Mouse (Mus musculus): ENCODE measurements at regions not wholly inside any gene's neighbourhood (a gene's known extent, or its start where the extent isn't known, plus 50 kb on each side); places are given as distances from the start of the nearest gene placed in this dataset.

DNA sequence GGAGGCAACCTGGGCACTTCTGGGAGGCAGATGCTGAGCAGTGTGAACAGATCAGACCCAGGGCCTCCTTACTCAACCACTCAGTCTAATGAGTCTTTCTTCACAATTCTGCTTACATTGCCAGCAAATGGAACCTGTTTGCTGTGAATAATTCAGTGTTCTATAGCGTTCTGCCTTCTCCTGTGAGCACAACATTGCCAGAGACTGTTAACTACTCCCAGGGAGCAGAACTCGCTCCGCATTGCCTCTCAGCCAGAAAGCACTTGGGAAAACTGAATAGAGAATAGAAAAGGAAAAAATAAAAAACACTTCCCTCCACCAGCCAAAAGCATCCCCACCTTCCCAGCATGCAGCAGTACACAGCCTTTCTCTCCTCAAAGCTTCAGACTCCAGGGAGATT, 51.5 kb downstream of the Aym1 start:
- DNase-seq (ENCODE audit: low read depth, low spot score), result no peak

DNA sequence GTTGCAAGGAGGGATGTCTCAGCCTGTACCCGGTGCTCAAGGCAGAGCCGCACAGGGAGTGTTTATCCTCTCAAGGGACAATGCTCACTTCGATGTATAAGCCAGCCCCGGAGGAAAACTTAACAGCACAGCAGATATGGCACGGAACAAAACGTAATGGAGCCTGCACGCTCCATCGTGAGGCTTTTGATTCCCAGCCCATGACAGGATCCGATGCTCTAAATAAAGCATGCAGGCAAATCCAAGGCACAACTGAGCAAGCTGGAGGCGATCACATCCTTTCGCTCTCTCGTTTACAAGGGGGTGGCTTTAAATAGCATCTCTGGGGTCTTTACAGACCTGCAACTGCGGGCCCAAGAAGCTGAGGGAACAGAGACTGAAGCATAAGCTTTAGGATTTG, 53.9 kb downstream of the Aym1 start:
- DNase-seq (ENCODE audit: low read depth, low spot score), result no peak

DNA sequence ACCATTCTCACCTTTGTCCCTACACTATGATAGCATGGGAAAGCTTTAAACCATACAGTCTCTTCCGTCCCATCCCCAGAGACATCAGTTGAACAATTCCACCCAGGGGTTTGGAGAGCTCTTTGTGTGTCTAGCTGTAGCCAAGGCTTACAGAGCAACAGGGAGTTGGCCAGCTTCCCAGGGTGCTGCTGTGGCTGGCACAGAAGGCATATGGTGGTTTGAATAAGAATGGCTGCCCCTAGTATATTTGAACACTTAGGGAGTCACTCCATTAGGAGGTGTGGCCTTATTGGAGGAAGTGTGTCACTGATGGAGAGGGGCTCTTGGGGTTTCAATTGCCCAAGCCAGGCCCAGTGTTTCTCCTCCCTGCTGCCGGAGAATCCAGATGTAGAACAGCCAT, 57.5 kb downstream of the Aym1 start:
- no peak for DNase-seq (ENCODE audit: low read depth, low spot score)

DNA sequence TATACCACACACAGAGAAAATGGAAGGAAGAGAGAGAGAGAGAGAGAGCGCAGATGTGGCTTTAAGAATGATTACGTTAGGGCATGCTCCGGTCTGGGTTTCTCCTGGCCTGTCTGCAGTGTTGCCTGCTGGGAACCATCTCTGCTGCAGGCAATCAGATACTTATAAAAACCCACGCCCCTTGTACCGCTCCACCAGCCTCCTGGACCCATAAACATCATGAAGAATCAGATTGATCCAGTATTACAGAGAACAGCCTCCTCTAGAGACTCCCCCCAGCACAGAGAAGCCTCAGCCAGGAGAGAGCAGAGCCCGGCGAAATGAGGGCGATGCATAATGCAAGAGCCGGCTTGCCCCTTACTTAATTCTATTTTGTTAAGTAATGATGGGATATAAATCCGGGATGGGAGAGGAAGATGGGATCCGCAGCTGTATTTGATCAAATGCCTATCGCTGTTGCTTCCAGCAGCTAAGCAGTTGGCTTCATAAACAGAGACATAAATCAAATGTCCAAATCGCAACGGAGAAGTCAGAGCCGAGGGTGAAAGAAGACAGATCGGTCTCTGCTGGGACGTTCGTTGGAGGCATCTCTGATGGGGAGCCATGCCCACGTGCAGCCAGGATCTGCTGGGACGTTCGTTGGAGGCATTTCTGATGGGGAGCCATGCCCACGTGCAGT, 61.4 kb downstream of the Aym1 start:
- DNase-seq (ENCODE audit: low read depth, low spot score), result no peak

DNA sequence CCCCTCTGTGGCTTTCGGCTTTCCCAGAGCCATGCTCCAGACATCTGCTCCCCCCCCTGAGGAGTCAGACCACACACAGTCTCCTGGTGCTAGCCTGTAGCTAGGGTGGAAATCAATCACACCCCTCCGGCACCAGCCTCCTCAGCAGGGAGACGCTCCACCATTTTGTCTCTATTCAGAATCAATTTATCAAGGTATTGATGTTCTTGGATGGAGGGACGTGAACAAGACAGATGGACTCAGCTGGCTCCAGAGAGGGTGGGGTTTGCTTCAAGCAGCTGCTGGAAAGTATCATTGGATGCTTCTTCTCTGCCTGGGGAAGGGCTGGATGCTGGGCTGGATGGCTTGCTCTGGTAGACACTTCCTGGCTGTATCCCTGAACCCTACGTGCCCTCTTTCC, 63.5 kb downstream of the Aym1 start:
- DNase-seq (ENCODE audit: low read depth, low spot score), result peak; percentile 72

DNA sequence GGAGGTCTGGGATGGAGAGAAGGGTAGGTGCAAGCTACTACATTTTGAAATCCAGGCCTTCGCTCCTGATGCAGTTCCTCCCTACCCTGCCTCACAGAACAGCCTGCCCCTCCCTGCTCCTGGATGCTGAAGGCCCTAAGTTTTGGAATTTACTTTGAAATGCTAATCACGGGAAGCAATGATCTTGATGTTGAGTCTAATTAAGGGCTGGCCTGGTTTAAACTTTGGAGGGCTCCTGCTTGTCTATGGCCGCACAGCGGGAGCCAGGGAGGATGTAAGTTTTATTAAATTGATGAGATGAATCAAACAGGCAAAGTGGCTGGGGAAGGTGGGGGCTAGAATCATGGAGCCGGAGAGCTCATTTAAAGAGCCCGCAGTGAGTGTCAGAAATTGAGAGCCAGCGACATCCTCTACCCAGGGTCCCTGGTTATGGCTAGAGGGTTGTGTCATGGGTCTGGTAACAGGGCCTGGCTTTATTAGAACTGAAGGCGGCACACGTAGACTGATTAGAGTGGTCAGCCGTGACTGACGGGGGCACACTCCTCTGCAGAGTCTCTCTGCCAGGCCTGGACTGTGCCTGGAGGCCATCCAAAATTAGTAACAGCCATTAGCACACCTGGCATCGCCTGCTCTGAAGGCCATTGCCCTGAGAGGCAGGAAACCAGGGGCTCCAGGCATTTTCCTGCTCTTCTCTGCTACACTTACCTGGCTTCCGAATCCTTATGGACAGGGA, 65.1 kb downstream of the Aym1 start:
- no peak for DNase-seq (ENCODE audit: low read depth, low spot score)

DNA sequence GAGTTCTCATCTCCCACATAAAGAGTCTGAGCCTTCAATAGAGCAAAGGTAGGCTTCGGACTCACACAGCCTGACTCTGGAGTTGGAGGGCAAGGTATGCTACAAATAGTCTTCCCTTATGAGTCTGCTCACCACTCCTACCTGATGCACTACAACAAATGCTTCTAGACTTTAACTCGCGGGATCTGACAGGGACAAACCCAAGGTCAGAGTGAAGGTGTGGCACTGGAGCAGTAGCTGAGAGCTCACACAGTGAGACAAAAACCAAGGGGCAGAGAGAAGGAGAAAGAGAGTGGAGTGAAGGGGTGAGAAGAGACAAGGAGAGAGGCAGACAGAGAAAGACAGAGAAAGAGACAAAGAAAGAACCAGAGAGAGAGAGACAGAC, 65.6 kb downstream of the Aym1 start:
- no peak for DNase-seq (ENCODE audit: low read depth, low spot score)

DNA sequence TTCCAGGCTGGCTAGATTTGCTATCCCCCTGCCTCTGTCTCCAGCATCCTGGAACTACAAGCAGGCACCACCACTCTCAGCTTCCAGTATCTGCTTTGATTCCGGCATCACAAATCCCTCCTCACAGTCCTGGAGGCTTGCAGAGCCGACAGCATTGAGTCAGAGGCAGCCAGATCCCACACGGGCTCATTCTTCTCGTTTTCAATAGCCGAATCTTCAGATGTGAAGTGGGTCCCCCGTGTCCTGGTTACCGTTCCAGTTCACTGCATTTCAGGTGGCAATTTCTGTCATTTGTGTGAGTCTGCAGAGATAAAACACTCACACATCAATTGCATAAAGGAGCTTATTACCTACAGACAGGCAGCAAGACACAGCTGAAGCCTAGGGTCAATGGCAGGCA, 62.4 kb upstream of the Wscd2 start:
- no peak for DNase-seq (ENCODE audit: low read depth, low spot score)

DNA sequence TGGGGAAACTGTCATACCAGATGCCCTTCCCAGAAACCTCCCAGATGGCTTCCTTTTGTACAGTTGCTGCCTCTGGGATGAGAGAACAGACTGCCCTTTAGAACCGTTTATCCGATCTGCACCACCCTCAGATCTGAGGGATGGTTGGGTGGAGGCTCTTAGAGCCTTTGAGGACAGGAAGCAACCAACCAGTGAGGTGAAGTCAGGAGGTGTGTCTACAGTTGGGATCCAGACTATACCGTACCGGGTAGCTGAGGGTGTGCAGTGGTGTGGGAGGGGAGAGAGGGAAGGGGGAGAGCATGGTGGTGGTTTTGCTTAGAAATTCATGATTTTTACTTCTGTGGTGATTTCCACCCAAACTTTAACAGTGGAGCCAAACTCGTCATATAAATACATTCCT, 58.8 kb upstream of the Wscd2 start:
- DNase-seq (ENCODE audit: low read depth, low spot score), result no peak

DNA sequence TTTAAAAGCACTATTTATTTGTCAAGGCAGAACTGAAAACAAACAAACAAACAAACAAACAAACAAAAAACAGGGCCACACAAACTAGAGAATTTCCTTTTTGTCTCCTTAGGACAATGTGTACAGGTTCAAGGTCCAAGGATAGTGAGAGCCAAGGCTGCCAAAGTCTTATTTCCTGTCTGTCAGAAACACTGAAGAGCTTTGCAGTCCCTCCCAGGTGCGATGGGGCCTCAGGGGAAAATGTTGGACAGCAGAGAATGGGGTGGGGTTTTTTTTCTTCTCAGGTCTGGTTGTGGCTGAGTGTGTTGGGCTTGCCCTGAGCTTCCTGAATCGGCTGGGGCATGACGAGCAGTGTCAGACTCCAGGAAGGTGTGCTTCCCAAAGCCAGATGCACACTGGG, 53.1 kb upstream of the Wscd2 start:
- DNase-seq (ENCODE audit: low read depth, low spot score), result no peak
